Mouse (Mus musculus) myocyte (in vitro differentiated cells): Measurements from ENCODE around the gene Acad12. TPM values are rescaled to one million over a fixed set of nuclear protein-coding genes. Genes with fewer than 3 reads are reported as not detected.

Experiments
- H3K27me3 ChIP-seq: one replicate; pipeline ENCODE4 v1.6.1; 2011; ENCODE audit not compliant: control insufficient read depth, insufficient read depth, insufficient read length
- H3K36me3 ChIP-seq: one replicate; pipeline ENCODE4 v1.6.1; 2011; ENCODE audit not compliant: control insufficient read depth, insufficient read depth
- H3K4me2 ChIP-seq: one replicate; pipeline ENCODE4 v1.6.1; 2011; ENCODE audit warnings: low read depth, control low read depth
- H3K4me3 ChIP-seq: one replicate; pipeline ENCODE4 v1.5.1; 2011; ENCODE audit warnings: mild to moderate bottlenecking, control low read depth, moderate library complexity
- H3K79me2 ChIP-seq: one replicate; pipeline ENCODE4 v1.6.1; 2011; ENCODE audit not compliant: control insufficient read depth, insufficient read depth
- H3ac ChIP-seq: one replicate; pipeline ENCODE4 v1.6.1; 2011; ENCODE audit not compliant: control insufficient read depth, insufficient read length
- CEBPB ChIP-seq: IDR thresholded peaks from 2 replicates; pipeline ENCODE4 v1.6.1; 2011; ENCODE audit warnings: mild to moderate bottlenecking, moderate library complexity; ENCODE audit not compliant: poor library complexity, insufficient read depth, severe bottlenecking
- E2F4 ChIP-seq: IDR thresholded peaks from one replicate; pipeline ENCODE4 v1.6.1; 2011; ENCODE audit warnings: mild to moderate bottlenecking, control low read depth, moderate library complexity; ENCODE audit not compliant: insufficient read depth
- MAX ChIP-seq: IDR thresholded peaks from one replicate; pipeline ENCODE4 v1.6.1; 2011; ENCODE audit warnings: low read depth, mild to moderate bottlenecking, control low read depth
- MYOD1 ChIP-seq, 3 experiments: IDR thresholded peaks; one replicate each; pipeline ENCODE4 v1.6.1; 2011; ENCODE audit warnings: control low read depth in 2 of 3, low read depth in 2 of 3, mild to moderate bottlenecking in 2 of 3, moderate library complexity in 1 of 3; ENCODE audit not compliant: insufficient read length in 2 of 3, control insufficient read depth in 1 of 3
- MYOG ChIP-seq, 3 experiments: IDR thresholded peaks; one replicate each; pipeline ENCODE4 v1.6.1; 2011; ENCODE audit warnings: control low read depth in 2 of 3, low read depth in 2 of 3, mild to moderate bottlenecking in 2 of 3; ENCODE audit not compliant: insufficient read length in 2 of 3, control insufficient read depth in 1 of 3, insufficient read depth in 1 of 3
- POLR2A ChIP-seq: IDR thresholded peaks from one replicate; pipeline ENCODE4 v1.6.1; 2011; ENCODE audit warnings: low read depth, mild to moderate bottlenecking, control low read depth, moderate library complexity; ENCODE audit not compliant: insufficient read length
- POLR2AphosphoS2 ChIP-seq: IDR thresholded peaks from one replicate; pipeline ENCODE4 v1.6.1; 2011; ENCODE audit warnings: low read depth, control low read depth; ENCODE audit not compliant: insufficient read length
- REST ChIP-seq: IDR thresholded peaks from one replicate; pipeline ENCODE4 v1.6.1; 2011; ENCODE audit warnings: mild to moderate bottlenecking, control low read depth, moderate library complexity; ENCODE audit not compliant: insufficient read depth, insufficient read length
- SRF ChIP-seq: IDR thresholded peaks from one replicate; pipeline ENCODE4 v1.6.1; 2011; ENCODE audit warnings: low read depth; ENCODE audit not compliant: control insufficient read depth, insufficient read length
- TCF12 ChIP-seq: IDR thresholded peaks from one replicate; pipeline ENCODE4 v1.6.1; 2011; ENCODE audit warnings: mild to moderate bottlenecking, control low read depth; ENCODE audit not compliant: poor library complexity, insufficient read depth, severe bottlenecking
- TCF3 ChIP-seq: IDR thresholded peaks from one replicate; pipeline ENCODE4 v1.6.1; 2011; ENCODE audit warnings: low read depth, control low read depth; ENCODE audit not compliant: insufficient read length
- USF1 ChIP-seq: IDR thresholded peaks from one replicate; pipeline ENCODE4 v1.6.1; 2011; ENCODE audit warnings: low read depth, mild to moderate bottlenecking, control low read depth, moderate library complexity
- polyA plus RNA-seq: library from polyadenylated mRNA; unstranded; fragments of >200 nt; fragmentation: generic; extraction: Trizol; gene quantifications from one replicate; pipeline ENCODE4 v1.2.1, GENCODE M21; 2012; ENCODE audit warnings: missing spikeins

Gene Acad12
- polyA plus RNA-seq, 1 experiment: 2.1 TPM

GRCm38 (mm10) chr5:121654526-121654925, 35.8 kb upstream of the Acad12 start:
- H3K36me3 ChIP-seq: no peaks in the 10 kb centered on the region
- no peaks in the 10 kb centered on the region for H3K27me3 ChIP-seq
- no peak overlapping the region for H3K4me2 ChIP-seq
- H3K79me2 ChIP-seq: no peaks in the 10 kb centered on the region
- no peak overlapping the region for H3K4me3 ChIP-seq
- no peak overlapping the region for H3ac ChIP-seq
- TF ChIP-seq POLR2AphosphoS2 (no peak), REST (no peak), POLR2A (no peak), MAX (no peak), USF1 (no peak), MYOG (IDR thresholded peaks at IDR 0.05; ENCODE audit: control insufficient read depth in 1 of 3, insufficient read depth in 1 of 3, insufficient read length in 2 of 3, low read depth in 2 of 3) (no peak), TCF3 (no peak), CEBPB (no peak), SRF (no peak), MYOD1 (IDR thresholded peaks at IDR 0.05; ENCODE audit: control insufficient read depth in 1 of 3, insufficient read length in 2 of 3, low read depth in 2 of 3) (no peak)

DNA sequence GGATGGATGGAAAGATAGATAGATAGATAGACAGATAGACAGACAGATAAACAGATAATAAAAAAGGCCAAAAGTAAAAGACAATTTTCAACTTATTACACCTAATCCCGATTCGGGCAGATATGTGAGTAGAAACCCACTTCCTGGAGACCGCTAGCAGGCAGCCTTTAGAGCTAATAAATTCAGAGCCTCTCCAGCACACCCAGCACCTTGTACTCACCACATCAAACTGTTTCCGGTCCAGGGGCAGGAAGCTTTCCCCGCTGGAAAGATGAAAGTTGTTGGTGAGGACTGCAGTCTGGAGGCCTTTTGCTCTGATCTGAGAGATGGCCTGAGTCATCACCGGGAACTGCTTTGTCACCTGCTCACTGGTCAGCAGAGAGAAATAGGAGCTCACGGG, 30.4 kb upstream of the Acad12 start:
- peak overlapping the region; percentile 6 for H3K4me2 ChIP-seq
- no peaks in the 10 kb centered on the region for H3K27me3 ChIP-seq
- H3ac ChIP-seq: no peak overlapping the region
- H3K36me3 ChIP-seq: no peaks in the 10 kb centered on the region
- no peak overlapping the region for H3K4me3 ChIP-seq
- no peaks in the 10 kb centered on the region for H3K79me2 ChIP-seq
- TF ChIP-seq MYOG (IDR thresholded peaks at IDR 0.05; ENCODE audit: control insufficient read depth in 1 of 3, insufficient read depth in 1 of 3, insufficient read length in 2 of 3, low read depth in 2 of 3): no peak
- TF ChIP-seq CEBPB: no peak
- TF ChIP-seq MAX: no peak
- TF ChIP-seq E2F4: no peak

- no peaks in the 10 kb centered on the region for H3K36me3 ChIP-seq
- no peak for TF ChIP-seq TCF12
- no peak for TF ChIP-seq MYOG (IDR thresholded peaks at IDR 0.05; ENCODE audit: control insufficient read depth in 1 of 3, insufficient read depth in 1 of 3, insufficient read length in 2 of 3, low read depth in 2 of 3)
- TF ChIP-seq SRF: no peak
- no peak for TF ChIP-seq MYOD1 (IDR thresholded peaks at IDR 0.05; ENCODE audit: control insufficient read depth in 1 of 3, insufficient read length in 2 of 3, low read depth in 2 of 3)
- no peak for TF ChIP-seq POLR2AphosphoS2
These were observed 20.9 kb upstream of the Acad12 start for GRCm38 (mm10) chr5:121639601-121640000.

GRCm38 (mm10) chr5:121637296-121637695, 18.6 kb upstream of the Acad12 start:
- no peaks in the 10 kb centered on the region for H3K27me3 ChIP-seq
- no peak overlapping the region for H3ac ChIP-seq
- TF ChIP-seq MAX: no peak
- no peak for TF ChIP-seq USF1
- no peak for TF ChIP-seq E2F4
- no peak for TF ChIP-seq POLR2A
- no peak for TF ChIP-seq SRF
- TF ChIP-seq MYOD1 (IDR thresholded peaks at IDR 0.05; ENCODE audit: control insufficient read depth in 1 of 3, insufficient read length in 2 of 3, low read depth in 2 of 3): no peak
- no peak for TF ChIP-seq TCF3
- no peak for TF ChIP-seq CEBPB
- no peak overlapping the region for H3K4me2 ChIP-seq
- no peak overlapping the region for H3K4me3 ChIP-seq
- no peaks in the 10 kb centered on the region for H3K36me3 ChIP-seq
- no peaks in the 10 kb centered on the region for H3K79me2 ChIP-seq

More at GRCm38 (mm10) chr5:121639601-121640000, 20.9 kb upstream of the Acad12 start:
- Histone ChIP-seq H3K79me2 (no peaks in the 10 kb centered on the region), H3K4me3 (no peak overlapping the region), H3K27me3 (no peaks in the 10 kb centered on the region), H3ac (no peak overlapping the region), H3K4me2 (no peak overlapping the region)

GRCm38 (mm10) chr5:121634668-121635067, 15.9 kb upstream of the Acad12 start:
- Histone ChIP-seq H3K36me3 (no peaks in the 10 kb centered on the region), H3ac (no peak overlapping the region), H3K4me2 (no peak overlapping the region), H3K27me3 (no peaks in the 10 kb centered on the region), H3K79me2 (no peaks in the 10 kb centered on the region), H3K4me3 (no peak overlapping the region)
- TF ChIP-seq MYOD1 (IDR thresholded peaks at IDR 0.05; ENCODE audit: control insufficient read depth in 1 of 3, insufficient read length in 2 of 3, low read depth in 2 of 3) (peak in 2 of 3 experiments; percentile 14 to 62), USF1 (no peak), MYOG (IDR thresholded peaks at IDR 0.05; ENCODE audit: control insufficient read depth in 1 of 3, insufficient read depth in 1 of 3, insufficient read length in 2 of 3, low read depth in 2 of 3) (peak in 1 of 3 experiments; percentile 60)

- Histone ChIP-seq H3K4me3 (no peak overlapping the region), H3K36me3 (no peaks in the 10 kb centered on the region), H3K4me2 (no peak overlapping the region), H3K79me2 (no peaks in the 10 kb centered on the region), H3ac (no peak overlapping the region), H3K27me3 (no peaks in the 10 kb centered on the region)
- TF ChIP-seq USF1 (no peak), MYOG (IDR thresholded peaks at IDR 0.05; ENCODE audit: control insufficient read depth in 1 of 3, insufficient read depth in 1 of 3, insufficient read length in 2 of 3, low read depth in 2 of 3) (peak in 2 of 3 experiments; percentile 31 to 55), TCF12 (no peak), CEBPB (no peak), REST (no peak)
These were observed 14.1 kb upstream of the Acad12 start for GRCm38 (mm10) chr5:121632804-121633203.
